Mouse (Mus musculus) CH12.LX (cell line): Measurements from ENCODE around the gene Prpsap2. TPM values are rescaled to one million over a fixed set of nuclear protein-coding genes. Genes with fewer than 3 reads are reported as not detected.
A peak's percentile ranks its signal among the peaks of the same experiment; 100 is the strongest.

Experiments used
- DNase-seq: peaks from one replicate; pipeline ENCODE4 v3.0.0-alpha.2; 2013; ENCODE audit errors: extremely low read depth
- H3K27ac ChIP-seq: 2 replicates; pipeline ENCODE4 v1.5.1; 2012; ENCODE audit warnings: low read depth, mild to moderate bottlenecking, control low read depth, moderate library complexity; ENCODE audit not compliant: insufficient read depth
- H3K27me3 ChIP-seq: replicated peaks from 2 replicates; pipeline ENCODE3; 2012; ENCODE audit warnings: inconsistent platforms
- H3K36me3 ChIP-seq, 2 experiments: replicated peaks in 1 of 2; 2 replicates each; pipeline versions ENCODE3 to v1.6.1; 2012; ENCODE audit warnings: inconsistent platforms in 1 of 2, low read length in 1 of 2, mild to moderate bottlenecking in 1 of 2, mixed read lengths in 1 of 2, moderate library complexity in 1 of 2; ENCODE audit not compliant: control insufficient read depth in 1 of 2, insufficient read depth in 1 of 2
- H3K4me1 ChIP-seq, 2 experiments: 2 replicates each; pipeline ENCODE4 v1.6.1; 2012; ENCODE audit warnings: inconsistent platforms in 1 of 2, moderate library complexity in 1 of 2; ENCODE audit not compliant: insufficient read depth in 2 of 2, control insufficient read depth in 1 of 2
- H3K4me2 ChIP-seq: 2 replicates; pipeline ENCODE4 v1.6.1; 2012; ENCODE audit warnings: low read depth, mild to moderate bottlenecking, control low read depth; ENCODE audit not compliant: poor library complexity, insufficient read depth, severe bottlenecking
- H3K4me3 ChIP-seq, 3 experiments: fragments of 150-350 bp in 1 of 3; sonication (generic) in 1 of 3; replicated peaks in 1 of 3; 2 replicates each; pipeline versions ENCODE3 to v1.5.1; 2011 to 2012; ENCODE audit warnings: low read depth in 2 of 3, low read length in 2 of 3, mild to moderate bottlenecking in 2 of 3, moderate library complexity in 2 of 3, control low read depth in 1 of 3, improper control_type of control experiment in 1 of 3, inconsistent platforms in 1 of 3, mixed read lengths in 1 of 3; ENCODE audit not compliant: poor library complexity in 1 of 3
- H3K79me2 ChIP-seq: replicated peaks from 2 replicates; pipeline ENCODE4 v1.6.1; 2012; ENCODE audit warnings: mild to moderate bottlenecking, moderate library complexity; ENCODE audit not compliant: control insufficient read depth, poor library complexity, insufficient read depth, severe bottlenecking; ENCODE audit errors: extremely low read depth
- H3K9ac ChIP-seq: 2 replicates; pipeline ENCODE4 v1.6.1; 2012; ENCODE audit warnings: low read depth, mild to moderate bottlenecking, control low read depth, moderate library complexity; ENCODE audit not compliant: insufficient read depth
- H3K9me3 ChIP-seq: replicated peaks from 2 replicates; pipeline ENCODE3; 2012; ENCODE audit warnings: low read length, inconsistent platforms, mixed read lengths
- BHLHE40 ChIP-seq: IDR thresholded peaks from 2 replicates; pipeline ENCODE4 v1.6.1; 2011; ENCODE audit warnings: mild to moderate bottlenecking, low read depth, low read length, improper control_type of control experiment
- CTCF ChIP-seq, 2 experiments: IDR thresholded peaks in 1 of 2; conservative IDR thresholded peaks in 1 of 2; 2 replicates each; pipeline ENCODE4 v1.5.1; 2011 to 2012; ENCODE audit warnings: low read depth in 2 of 2, low read length in 2 of 2, improper control_type of control experiment in 1 of 2, inconsistent platforms in 1 of 2, mild to moderate bottlenecking in 1 of 2, moderate library complexity in 1 of 2
- E2F4 ChIP-seq: IDR thresholded peaks from 2 replicates; pipeline ENCODE4 v1.6.1; 2011; ENCODE audit warnings: low read depth, low read length, improper control_type of control experiment; ENCODE audit not compliant: insufficient replicate concordance
- ELF1 ChIP-seq: IDR thresholded peaks from 2 replicates; pipeline ENCODE4 v1.6.1; 2014; ENCODE audit warnings: low read depth, mild to moderate bottlenecking, inconsistent platforms, low read length, improper control_type of control experiment
- EP300 ChIP-seq: IDR thresholded peaks from 2 replicates; pipeline ENCODE4 v1.6.1; 2011; ENCODE audit warnings: low read length, improper control_type of control experiment
- ETS1 ChIP-seq: conservative IDR thresholded peaks from 2 replicates; pipeline ENCODE4 v1.6.1; 2012; ENCODE audit warnings: low read depth, mild to moderate bottlenecking, inconsistent platforms, low read length, improper control_type of control experiment, moderate library complexity
- HCFC1 ChIP-seq: IDR thresholded peaks from 2 replicates; pipeline ENCODE4 v1.6.1; 2012; ENCODE audit warnings: low read depth, mild to moderate bottlenecking, inconsistent platforms, low read length, improper control_type of control experiment
- IRF4 ChIP-seq: IDR thresholded peaks from 2 replicates; pipeline ENCODE4 v1.6.1; 2014; ENCODE audit warnings: low read depth, mild to moderate bottlenecking, inconsistent platforms, low read length, improper control_type of control experiment
- JUN ChIP-seq: IDR thresholded peaks from 2 replicates; pipeline ENCODE4 v1.6.1; 2011; ENCODE audit warnings: low read depth, mild to moderate bottlenecking, low read length, improper control_type of control experiment, moderate library complexity; ENCODE audit not compliant: insufficient read depth
- MAFK ChIP-seq: IDR thresholded peaks from 2 replicates; pipeline ENCODE4 v1.6.1; 2011; ENCODE audit warnings: low read length, improper control_type of control experiment; ENCODE audit not compliant: insufficient replicate concordance
- MAX ChIP-seq: IDR thresholded peaks from 2 replicates; pipeline ENCODE4 v1.6.1; 2011; ENCODE audit warnings: low read length, improper control_type of control experiment
- MEF2A ChIP-seq: IDR thresholded peaks from 2 replicates; pipeline ENCODE4 v1.6.1; 2014; ENCODE audit warnings: low read depth, mild to moderate bottlenecking, inconsistent platforms, low read length, improper control_type of control experiment, borderline replicate concordance
- MXI1 ChIP-seq: IDR thresholded peaks from 2 replicates; pipeline ENCODE4 v1.6.1; 2011; ENCODE audit warnings: mild to moderate bottlenecking, low read depth, low read length, improper control_type of control experiment
- MYC ChIP-seq: IDR thresholded peaks from 2 replicates; pipeline ENCODE4 v1.6.1; 2011; ENCODE audit warnings: low read depth, mild to moderate bottlenecking, improper control_type of control experiment, low read length
- NELFE ChIP-seq: IDR thresholded peaks from 2 replicates; pipeline ENCODE4 v1.6.1; 2011; ENCODE audit warnings: low read depth, low read length, improper control_type of control experiment
- NRF1 ChIP-seq: IDR thresholded peaks from 2 replicates; pipeline ENCODE4 v1.6.1; 2014; ENCODE audit warnings: low read depth, mild to moderate bottlenecking, inconsistent platforms, low read length, improper control_type of control experiment, moderate library complexity
- PAX5 ChIP-seq: IDR thresholded peaks from 2 replicates; pipeline ENCODE4 v1.6.1; 2012; ENCODE audit warnings: low read length, inconsistent platforms, mixed read lengths
- POLR2A ChIP-seq: IDR thresholded peaks from 2 replicates; pipeline ENCODE4 v1.6.1; 2011; ENCODE audit warnings: low read depth, mild to moderate bottlenecking, improper control_type of control experiment, low read length
- POLR2AphosphoS2 ChIP-seq: IDR thresholded peaks from 2 replicates; pipeline ENCODE4 v1.6.1; 2011; ENCODE audit warnings: low read depth, low read length, improper control_type of control experiment
- RAD21 ChIP-seq: IDR thresholded peaks from 2 replicates; pipeline ENCODE4 v1.6.1; 2011; ENCODE audit warnings: low read depth, mild to moderate bottlenecking, low read length, improper control_type of control experiment, moderate library complexity
- SIN3A ChIP-seq: IDR thresholded peaks from 2 replicates; pipeline ENCODE4 v1.6.1; 2012; ENCODE audit warnings: low read length, improper control_type of control experiment, inconsistent platforms
- TBP ChIP-seq: conservative IDR thresholded peaks from 2 replicates; pipeline ENCODE4 v1.6.1; 2011; ENCODE audit warnings: low read depth, low read length, improper control_type of control experiment
- TCF12 ChIP-seq: IDR thresholded peaks from 2 replicates; pipeline ENCODE4 v1.6.1; 2014; ENCODE audit warnings: low read depth, mild to moderate bottlenecking, inconsistent platforms, low read length, improper control_type of control experiment
- UBTF ChIP-seq: IDR thresholded peaks from 2 replicates; pipeline ENCODE4 v1.6.1; 2012; ENCODE audit warnings: low read depth, mild to moderate bottlenecking, inconsistent platforms, low read length, improper control_type of control experiment, moderate library complexity
- ZKSCAN1 ChIP-seq: IDR thresholded peaks from 2 replicates; pipeline ENCODE4 v1.6.1; 2012; ENCODE audit warnings: low read depth, inconsistent platforms, low read length, improper control_type of control experiment, borderline replicate concordance
- ZMIZ1 ChIP-seq: IDR thresholded peaks from 2 replicates; pipeline ENCODE4 v1.6.1; 2012; ENCODE audit warnings: low read depth, mild to moderate bottlenecking, inconsistent platforms, low read length, improper control_type of control experiment
- ZNF384 ChIP-seq: IDR thresholded peaks from 2 replicates; pipeline ENCODE4 v1.6.1; 2012; ENCODE audit warnings: low read depth, low read length, improper control_type of control experiment, inconsistent platforms
- dilution Hi-C: fragments of 300-500 bp; cut with MboI; formaldehyde crosslinking; loops from 2 replicates; pipeline ENCODE4 v1.14.3; 2020; ENCODE audit warnings: low sequenced_read_pairs; ENCODE audit not compliant: extremely low pct_unique_long_range_greater_than_20kb, extremely low pct_ligation_motif_present
- in situ Hi-C: fragments of 300-500 bp; cut with MboI; formaldehyde crosslinking; loops from 3 replicates; pipeline ENCODE4 v1.14.3; 2019; ENCODE audit warnings: low sequenced_read_pairs, low pct_ligation_motif_present, low pct_unique_long_range_greater_than_20kb, mixed read lengths
- polyA plus RNA-seq: library from polyadenylated mRNA; unstranded; fragments of >175 nt; gene quantifications from 2 replicates; pipeline ENCODE4 v1.2.1, GENCODE M21; 2012; ENCODE audit warnings: low read depth; ENCODE audit not compliant: insufficient read length
- total RNA-seq, 2 experiments: library from RNA; depleted of rRNA; stranded (reverse); fragments of 300-350 nt in 1 of 2; fragments of >200 nt in 1 of 2; gene quantifications; 2 replicates each; pipeline ENCODE4 v1.2.3; 2012 to 2014

The Prpsap2 gene
- total RNA-seq (2012; rRNA removed) (67.5 and 69.3 TPM in 2 replicates), total RNA-seq (2014; rRNA removed) (150 and 157 TPM in 2 replicates), polyA plus RNA-seq (81.8 and 85.6 TPM in 2 replicates)

DNA sequence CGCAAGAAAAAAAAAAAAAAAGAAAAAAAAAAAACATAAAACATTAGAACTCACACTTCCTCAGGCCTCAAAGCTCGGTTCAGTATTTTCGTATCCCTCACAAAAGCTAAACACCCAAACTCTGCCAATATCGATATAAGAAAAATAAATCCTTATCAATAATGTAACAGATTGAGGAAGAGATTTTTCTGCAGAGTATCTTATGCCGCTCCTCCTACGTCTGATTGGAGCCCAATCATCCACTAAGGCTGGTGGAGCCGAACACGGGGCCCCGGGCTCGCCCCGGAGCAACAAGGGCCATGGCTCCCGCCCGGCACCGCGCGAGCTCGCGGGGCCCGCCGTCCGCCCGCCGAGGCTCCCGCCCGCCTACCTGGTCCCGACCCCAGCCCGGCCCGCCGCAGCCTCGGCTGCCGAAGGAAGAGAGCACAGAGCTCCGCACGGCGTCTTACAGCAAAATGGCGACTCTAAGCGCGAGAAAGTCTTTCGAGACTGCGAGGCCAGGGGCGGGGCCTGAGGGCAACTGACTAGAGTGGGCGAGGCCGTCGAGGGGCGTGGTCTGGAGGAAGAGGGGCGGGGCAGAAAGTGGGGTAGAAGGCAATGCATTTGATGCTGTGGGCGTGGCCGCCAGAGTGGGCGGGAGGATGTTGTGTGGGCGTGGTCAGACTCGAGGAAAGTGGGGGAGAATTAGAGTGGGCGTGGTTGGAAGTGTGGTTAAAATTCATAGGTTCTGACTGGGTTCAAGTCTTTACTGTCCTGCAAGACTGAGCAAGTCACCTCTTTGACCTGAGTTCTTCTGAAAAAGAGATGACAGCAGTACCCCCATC lies at the start of gene Prpsap2:
TSS of gene Prpsap2 (minus strand) at position 505 of the 824 bp plus-strand sequence.
- H3K4me1 ChIP-seq, result peaks cover 6 to 40% of the 10 kb centered on the region in 2 experiments; a peak in 3 of 4 replicates
- dilution Hi-C loops, result no loop called here
- H3K9ac ChIP-seq, result peak within 1 kb of the TSS; percentile 48
- peaks cover 6 to 29% of the 10 kb centered on the region in 2 experiments for H3K36me3 ChIP-seq
- H3K4me3 ChIP-seq, result peak within 1 kb of the TSS; percentile 58 to 98 (median 66)
- peak within 1 kb of the TSS; percentile 98 for H3K4me2 ChIP-seq
- no peaks in the 10 kb centered on the region for H3K9me3 ChIP-seq
- peaks cover 10% of the 10 kb centered on the region; the same call in 1 of the 2 replicates for H3K79me2 ChIP-seq
- DNase-seq, result peak; percentile 100
- in situ Hi-C loops, result no loop called here
- peak; percentile 46 for TF ChIP-seq ELF1
- TF ChIP-seq MYC, result no peak
- no peak for TF ChIP-seq EP300
- peak; percentile 95 for TF ChIP-seq TCF12
- TF ChIP-seq PAX5, result no peak
- TF ChIP-seq MXI1, result no peak; the same call in 1 of the 2 replicates
- peak; percentile 22; the same call in 1 of the 2 replicates for TF ChIP-seq HCFC1
- TF ChIP-seq TBP, result peak; percentile 59; the same call in 1 of the 2 replicates
- TF ChIP-seq MAX, result peak; percentile 51; the same call in 1 of the 2 replicates
- TF ChIP-seq MAFK, result no peak
- TF ChIP-seq POLR2A, result peak; percentile 97
- TF ChIP-seq NELFE, result peak; percentile 91
- TF ChIP-seq BHLHE40, result no peak
- TF ChIP-seq CTCF (conservative IDR thresholded peaks at IDR 0.05 in 1 of 2, IDR thresholded peaks at IDR 0.05 in 1 of 2; ENCODE audit: low read depth in 2 of 2, low read length in 2 of 2), result no peak
- TF ChIP-seq SIN3A, result peak; percentile 19
- TF ChIP-seq E2F4, result no peak
- no peak for TF ChIP-seq JUN
- no peak for TF ChIP-seq IRF4
- peak; percentile 98 for TF ChIP-seq UBTF
- no peak for TF ChIP-seq RAD21
- TF ChIP-seq NRF1, result peak; percentile 48; the same call in 1 of the 2 replicates
- 0 out of 2 replicates have a peak, but pooled peaks have one; percentile 44 for TF ChIP-seq MEF2A
- peak; percentile 91 for TF ChIP-seq ZNF384
- no peak for TF ChIP-seq ETS1
- TF ChIP-seq ZKSCAN1, result no peak
- TF ChIP-seq POLR2AphosphoS2, result peak; percentile 78; the same call in 1 of the 2 replicates
- TF ChIP-seq ZMIZ1, result peak; percentile 77
- TF ChIP-seq, all 38 proteins: peak for 14
- Histone ChIP-seq H3K27me3 (no peaks in the 10 kb centered on the region), H3K27ac (no peak within 1 kb of the TSS; the same call in 1 of the 2 replicates)
